ENCODE assay signal across 14 mouse cellular contexts in genomic region chr17:68422663-68423498, GRCm38 (mm10).
DNase-seq lines count a peak whose midpoint lies in the region; ATAC-seq and TF ChIP-seq lines count a peak whose summit lies in the region.
"Had no signal": no experiment of that assay in that cellular context is flagged by ENCODE, and none has a peak within 500 bp of the region (broad histone marks: within the 10 kb centered on the region; RNA-seq: fewer than 3 reads in every experiment).

No protein-coding gene starts in this region.

- H3K9ac ChIP-seq in kidney, postnatal 0 days (ENCODE audit: low read depth, low read length), result no peak overlapping the region
- no peak overlapping the region for H3K9ac ChIP-seq in kidney, embryonic 14.5 days (ENCODE audit: low read depth, low read length)
- H3K9ac ChIP-seq: liver, embryonic 13.5 days had no signal

- no peak overlapping the region for H3K27ac ChIP-seq in kidney, postnatal 0 days
- H3K27ac ChIP-seq in kidney, embryonic 14.5 days (ENCODE audit: low read depth, low read length), result no peak overlapping the region
- H3K27ac ChIP-seq in limb, embryonic 10.5 days, result no peak overlapping the region
- H3K27ac ChIP-seq: liver, embryonic 13.5 days had no signal

- DNase-seq in cerebellum, postnatal 10 days, result peak; percentile 79
- DNase-seq in cerebellum, adult 9-11 months, result no peak
- DNase-seq in kidney, postnatal 0 days (ENCODE audit: low spot score), result peak; percentile 36
- DNase-seq in right cerebral cortex, adult 18-20 months, result peak; percentile 1
- DNase-seq in right cerebral cortex, postnatal 25 days, result no peak
- DNase-seq in thymus, postnatal 36 days, result no peak
- no peak for DNase-seq in limb, embryonic 10.5 days (ENCODE audit: low spot score)
- DNase-seq: adrenal gland, adult 2 months; heart, postnatal 14 days; kidney, adult 8-10 months; liver, embryonic 13.5 days; lung, postnatal 36 days; thymus, postnatal 4 days had no signal

- no peak overlapping the region for H3K4me2 ChIP-seq in kidney, postnatal 0 days (ENCODE audit: low read length)
- H3K4me2 ChIP-seq in kidney, embryonic 14.5 days (replicated peaks; ENCODE audit: low read depth, low read length), result no peak overlapping the region
- H3K4me2 ChIP-seq: liver, embryonic 13.5 days had no signal

- TF ChIP-seq CTCF in kidney, postnatal 0 days (IDR thresholded peaks at IDR 0.05; ENCODE audit: low read depth), result no peak

- H3K27me3 ChIP-seq in kidney, postnatal 0 days (ENCODE audit: insufficient read depth, low read length), result no peaks in the 10 kb centered on the region
- no peaks in the 10 kb centered on the region for H3K27me3 ChIP-seq in kidney, embryonic 14.5 days (ENCODE audit: control insufficient read depth, insufficient read depth, low read length)
- no peaks in the 10 kb centered on the region for H3K27me3 ChIP-seq in limb, embryonic 10.5 days (ENCODE audit: low read depth, poor library complexity, severe bottlenecking)
- H3K27me3 ChIP-seq: liver, embryonic 13.5 days had no signal

- no peaks in the 10 kb centered on the region for H3K36me3 ChIP-seq in kidney, postnatal 0 days (ENCODE audit: insufficient read depth, low read length)
- no peaks in the 10 kb centered on the region for H3K36me3 ChIP-seq in kidney, embryonic 14.5 days (ENCODE audit: control insufficient read depth, insufficient read depth, low read length)
- no peaks in the 10 kb centered on the region for H3K36me3 ChIP-seq in limb, embryonic 10.5 days
- H3K36me3 ChIP-seq: liver, embryonic 13.5 days had no signal

- 70% methylated on average over 12 of the region's 12 CpGs for WGBS in kidney, postnatal 0 days
- WGBS in kidney, embryonic 14.5 days, result 68% methylated on average over 12 of the region's 12 CpGs
- WGBS in limb, embryonic 10.5 days, result 86% methylated on average over 12 of the region's 12 CpGs

- no peaks in the 10 kb centered on the region for H3K4me1 ChIP-seq in kidney, postnatal 0 days (replicated peaks; ENCODE audit: insufficient read depth, low read length)
- H3K4me1 ChIP-seq in kidney, embryonic 14.5 days (ENCODE audit: control insufficient read depth, insufficient read depth, low read length), result no peaks in the 10 kb centered on the region
- H3K4me1 ChIP-seq in limb, embryonic 10.5 days, result no peaks in the 10 kb centered on the region
- H3K4me1 ChIP-seq: liver, embryonic 13.5 days had no signal

- H3K4me3 ChIP-seq in kidney, postnatal 0 days (replicated peaks; ENCODE audit: low read depth, low read length), result no peak overlapping the region
- H3K4me3 ChIP-seq in kidney, embryonic 14.5 days (ENCODE audit: low read length), result no peak overlapping the region
- no peak overlapping the region for H3K4me3 ChIP-seq in limb, embryonic 10.5 days
- H3K4me3 ChIP-seq: liver, embryonic 13.5 days had no signal

- ATAC-seq in kidney, postnatal 0 days (replicated peaks; ENCODE audit: low FRiP score, low read depth), result no peak
- no peak for ATAC-seq in kidney, embryonic 14.5 days (ENCODE audit: low FRiP score, low TSS enrichment)

- H3K9me3 ChIP-seq in kidney, postnatal 0 days (replicated peaks; ENCODE audit: low read length), result no peaks in the 10 kb centered on the region
- H3K9me3 ChIP-seq in kidney, embryonic 14.5 days (ENCODE audit: control insufficient read depth, low read length), result no peaks in the 10 kb centered on the region
- no peaks in the 10 kb centered on the region for H3K9me3 ChIP-seq in limb, embryonic 10.5 days (replicated peaks)
- H3K9me3 ChIP-seq: liver, embryonic 13.5 days had no signal

Comparison
In these comparisons a context has a peak if more than half of its experiments do, and no peak if none do; other contexts are left out.
1. DNase-seq: peak in cerebellum, postnatal 10 days (2 of 2), kidney, postnatal 0 days (single experiment) and right cerebral cortex, adult 18-20 months (single experiment); none in cerebellum, adult 9-11 months (single experiment), right cerebral cortex, postnatal 25 days (single experiment), thymus, postnatal 36 days (0 of 2) and limb, embryonic 10.5 days (single experiment).